Mouse (Mus musculus): ENCODE results near the gene Cradd.

GRCm38 (mm10) chr10:95199541-95200269 lies 124.2 kb downstream of the Cradd start:
- TF ChIP-seq CTCF (IDR thresholded peaks at IDR 0.05; ENCODE audit: control insufficient read depth, insufficient read depth, insufficient replicate concordance, low read depth, low read length): no peak
- TF ChIP-seq POLR2A (IDR thresholded peaks at IDR 0.05; ENCODE audit: control insufficient read depth, low read depth, low read length): no peak

Data from testis, adult 2 months (tissue).